Mouse (Mus musculus) forebrain, postnatal 0 days (tissue): ENCODE results near the gene Zc3h18. TPM values are rescaled to one million over a fixed set of nuclear protein-coding genes. Genes with fewer than 3 reads are reported as not detected.

ENCODE experiments used
- ATAC-seq: fragments of 200-750 bp; cut with Nextera tagmentation; 2 replicates; pipeline ENCODE4 v1.8.0; 2017; ENCODE audit warnings: mild to moderate bottlenecking, moderate library complexity
- DNase-seq: peaks from one replicate; pipeline ENCODE4 v3.0.0-alpha.2; 2015
- H3K27ac ChIP-seq: fragments of 300-500 bp; sonication (generic); 2 replicates; pipeline ENCODE4 v1.5.1; 2014; ENCODE audit warnings: low read depth, mild to moderate bottlenecking, antibody characterized with exemption, low read length, moderate library complexity, mixed read lengths
- H3K27me3 ChIP-seq: fragments of 300-500 bp; sonication (generic); 2 replicates; pipeline ENCODE4 v1.6.1; 2014; ENCODE audit warnings: mild to moderate bottlenecking, low read length, mixed read lengths; ENCODE audit not compliant: insufficient read depth
- H3K36me3 ChIP-seq: fragments of 300-500 bp; sonication (generic); 2 replicates; pipeline ENCODE4 v1.6.1; 2014; ENCODE audit warnings: mild to moderate bottlenecking, moderate library complexity; ENCODE audit not compliant: insufficient read depth
- H3K4me1 ChIP-seq: fragments of 300-500 bp; sonication (generic); 2 replicates; pipeline ENCODE4 v1.6.1; 2014; ENCODE audit warnings: antibody characterized with exemption; ENCODE audit not compliant: insufficient read depth
- H3K4me2 ChIP-seq: fragments of 300-500 bp; sonication (generic); 2 replicates; pipeline ENCODE4 v1.6.1; 2014; ENCODE audit warnings: low read depth, mild to moderate bottlenecking, moderate library complexity
- H3K4me3 ChIP-seq: fragments of 300-500 bp; sonication (generic); 2 replicates; pipeline ENCODE4 v1.5.1; 2014; ENCODE audit warnings: low read depth, low read length, mixed read lengths
- H3K9ac ChIP-seq: fragments of 300-500 bp; sonication (generic); 2 replicates; pipeline ENCODE4 v1.6.1; 2014; ENCODE audit warnings: mild to moderate bottlenecking
- H3K9me3 ChIP-seq: fragments of 300-500 bp; sonication (generic); 2 replicates; pipeline ENCODE4 v1.6.1; 2016; ENCODE audit warnings: low read length
- CTCF ChIP-seq: sonication (generic); IDR thresholded peaks from 2 replicates; pipeline ENCODE4 v1.5.1; 2016; ENCODE audit warnings: antibody characterized with exemption, control low read depth, low read depth
- WGBS: fragments of 180-500 bp; shearing (Covaris S2); extraction: QIAGEN DNeasy Blood & Tissue Kit; methylation state at CpG from one replicate; pipeline ENCODE4 v1.1.7; 2014; 5-methylcytosine and 5-hydroxymethylcytosine counted together
- polyA plus RNA-seq: library from polyadenylated mRNA; unstranded; fragments of >200 nt; fragmentation: Nextera tagmentation; extraction: Ambion mirVana; gene quantifications from 2 replicates; pipeline ENCODE4 v1.2.1, GENCODE M21; 2015
- total RNA-seq: library from RNA; depleted of rRNA; stranded (reverse); fragments of >200 nt; gene quantifications from 2 replicates; pipeline ENCODE4 v1.2.3, GENCODE M21; 2014

Zc3h18 gene
- total and polyA plus RNA-seq, 2 experiments from 2014 or later = 27.3 to 40.9 TPM

DNA sequence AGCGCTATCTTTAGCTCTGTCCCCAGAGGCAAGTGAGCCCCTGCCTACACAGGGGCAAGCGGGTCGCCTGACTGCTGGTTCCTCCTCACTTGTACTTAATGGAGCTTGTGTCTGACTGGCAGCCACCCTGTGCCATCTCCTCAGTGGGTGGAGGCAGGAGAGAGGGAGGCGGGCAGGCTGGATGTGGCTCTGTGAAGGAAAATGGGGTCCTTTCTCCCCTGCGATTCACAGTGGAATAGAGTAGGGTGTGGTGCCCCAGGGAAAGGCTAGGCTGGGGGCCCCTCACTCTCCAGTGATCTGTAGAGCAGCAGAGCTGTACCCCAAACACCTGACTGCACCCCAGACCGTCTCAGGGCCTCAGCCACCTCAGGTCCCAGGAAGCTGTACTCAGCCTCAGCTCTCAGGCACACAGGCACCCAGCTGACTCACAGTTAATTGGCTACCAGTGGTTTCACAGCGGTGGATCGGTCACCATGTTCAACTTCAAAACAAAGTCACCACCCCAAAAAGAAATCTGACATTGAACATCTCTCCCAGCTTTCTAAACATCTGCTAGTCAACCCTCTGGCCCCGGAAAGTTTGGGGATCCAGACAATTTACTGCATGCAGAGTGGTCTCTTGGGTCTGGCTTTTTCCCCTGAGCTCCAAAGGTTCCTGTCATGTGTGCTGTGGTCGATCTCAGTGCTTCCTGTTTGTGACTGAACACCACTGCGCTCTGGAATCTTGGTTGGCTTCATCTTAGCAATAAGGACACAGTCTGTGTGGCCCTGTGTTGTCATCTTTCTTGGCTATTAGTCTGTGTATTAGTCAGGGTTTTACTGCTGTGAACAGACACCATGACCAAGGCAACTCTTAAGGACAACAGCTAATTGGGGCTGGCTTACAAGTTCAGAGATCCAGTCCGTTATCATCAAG is 31.0 kb upstream of the Zc3h18 start:
- H3K4me2 ChIP-seq = no peak overlapping the region
- WGBS = 62% methylated on average over 12 of the region's 12 CpGs
- no peak for TF ChIP-seq CTCF
- H3K27ac ChIP-seq = no peak overlapping the region
- DNase-seq = no peak
- H3K9me3 ChIP-seq = no peaks in the 10 kb centered on the region
- H3K9ac ChIP-seq = no peak overlapping the region
- ATAC-seq = no peak
- 0 out of 2 replicates have a peak, but pooled peaks cover 8% of the 10 kb centered on the region for H3K4me1 ChIP-seq
- no peaks in the 10 kb centered on the region for H3K36me3 ChIP-seq
- H3K4me3 ChIP-seq = no peak overlapping the region
- 0 out of 2 replicates have a peak, but pooled peaks cover 3% of the 10 kb centered on the region for H3K27me3 ChIP-seq

DNA sequence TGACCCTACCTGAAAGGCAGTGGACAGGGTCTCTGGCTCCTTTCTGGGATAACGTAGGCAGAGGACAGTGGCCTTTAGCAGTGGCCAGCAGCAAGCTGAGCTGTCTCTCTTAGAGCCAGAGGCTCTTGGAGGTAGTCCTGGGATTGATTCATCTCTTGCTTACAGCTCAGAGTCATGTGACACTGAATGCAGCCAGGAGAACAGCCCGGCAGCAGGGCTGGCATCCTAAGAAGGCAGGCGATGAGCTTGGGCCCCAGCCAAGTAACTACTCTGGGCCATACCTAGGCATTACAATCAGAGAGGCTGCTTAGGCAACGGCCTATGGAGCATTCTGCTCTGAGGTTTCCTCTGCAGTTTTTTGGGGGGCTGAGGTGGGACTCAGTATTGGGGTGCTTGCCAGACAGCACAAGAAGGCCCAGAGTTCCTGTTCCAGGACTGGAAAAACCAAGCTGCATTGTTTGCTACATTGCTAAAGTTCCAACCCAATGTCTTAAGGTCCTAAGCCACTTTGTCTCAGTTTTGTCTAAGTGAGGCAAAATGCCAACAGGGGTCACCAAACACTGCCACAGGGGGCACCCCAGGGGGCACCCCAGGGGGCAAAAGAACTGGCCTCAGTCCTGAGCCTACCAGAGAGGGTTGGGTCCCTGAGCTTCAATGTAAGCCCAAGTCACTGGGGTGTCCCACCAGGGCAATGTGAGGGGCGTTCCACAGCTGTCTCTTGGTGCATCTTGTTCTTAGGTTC is 28.4 kb upstream of the Zc3h18 start:
- Histone ChIP-seq H3K9ac (no peak overlapping the region), H3K9me3 (no peaks in the 10 kb centered on the region), H3K4me2 (no peak overlapping the region), H3K36me3 (no peaks in the 10 kb centered on the region), H3K4me3 (no peak overlapping the region), H3K4me1 (0 out of 2 replicates have a peak, but pooled peaks cover 8% of the 10 kb centered on the region), H3K27me3 (0 out of 2 replicates have a peak, but pooled peaks cover 3% of the 10 kb centered on the region), H3K27ac (no peak overlapping the region)
- no peak for TF ChIP-seq CTCF
- peak; percentile 84 for DNase-seq
- peak; percentile 73 for ATAC-seq
- 46% methylated on average over 5 of the region's 5 CpGs for WGBS

DNA sequence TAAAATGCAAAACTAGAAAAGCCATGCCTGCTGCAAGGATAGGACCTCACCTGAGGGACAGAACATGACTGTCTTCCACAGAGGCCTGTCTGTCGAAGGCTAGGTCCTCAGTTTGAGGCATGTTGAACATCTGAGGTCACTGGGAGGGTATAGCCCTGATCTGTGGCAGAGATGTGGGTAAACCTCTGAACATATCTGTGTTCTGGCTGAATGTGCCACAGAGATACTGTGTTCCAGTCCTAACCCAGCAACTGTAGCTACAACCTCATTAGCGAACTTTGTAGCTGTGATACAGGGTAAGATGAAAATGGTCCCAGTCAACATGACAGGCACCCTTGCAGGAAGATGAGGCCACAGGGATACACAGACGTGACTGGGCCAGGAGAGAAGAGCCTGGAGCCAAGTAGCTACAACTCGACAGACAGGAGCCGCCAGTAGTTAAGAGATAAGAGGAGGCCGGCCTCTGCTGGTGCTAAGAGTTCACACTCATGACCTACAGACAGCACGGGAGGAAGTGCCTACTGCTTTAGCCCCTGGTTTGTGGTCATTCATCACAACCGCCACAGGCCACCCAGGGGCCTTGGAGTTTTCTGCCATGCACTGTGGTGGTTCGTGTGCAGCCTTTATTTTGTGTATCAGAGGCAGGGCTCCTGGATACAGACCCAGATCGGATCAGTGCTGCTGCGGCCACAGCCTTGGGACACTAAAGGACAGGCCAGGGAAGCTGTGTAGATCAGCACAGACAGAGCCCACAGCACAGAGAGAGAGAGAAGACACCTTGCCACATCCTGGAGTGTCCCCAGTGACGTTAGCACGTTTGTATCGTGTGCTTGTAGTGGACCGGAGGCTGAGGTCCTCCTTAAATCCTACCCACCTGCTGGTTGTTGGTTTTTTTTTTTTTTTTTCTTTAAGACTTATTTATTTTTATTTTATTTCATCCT is 26.8 kb upstream of the Zc3h18 start:
- Histone ChIP-seq H3K9me3 (no peaks in the 10 kb centered on the region), H3K4me3 (no peak overlapping the region), H3K27me3 (no peaks in the 10 kb centered on the region), H3K27ac (no peak overlapping the region), H3K4me1 (0 out of 2 replicates have a peak, but pooled peaks cover 8% of the 10 kb centered on the region), H3K36me3 (no peaks in the 10 kb centered on the region), H3K4me2 (no peak overlapping the region), H3K9ac (no peak overlapping the region)
- 44% methylated on average over 15 of the region's 15 CpGs for WGBS
- ATAC-seq (no peak), DNase-seq (no peak)
- no peak for TF ChIP-seq CTCF

DNA sequence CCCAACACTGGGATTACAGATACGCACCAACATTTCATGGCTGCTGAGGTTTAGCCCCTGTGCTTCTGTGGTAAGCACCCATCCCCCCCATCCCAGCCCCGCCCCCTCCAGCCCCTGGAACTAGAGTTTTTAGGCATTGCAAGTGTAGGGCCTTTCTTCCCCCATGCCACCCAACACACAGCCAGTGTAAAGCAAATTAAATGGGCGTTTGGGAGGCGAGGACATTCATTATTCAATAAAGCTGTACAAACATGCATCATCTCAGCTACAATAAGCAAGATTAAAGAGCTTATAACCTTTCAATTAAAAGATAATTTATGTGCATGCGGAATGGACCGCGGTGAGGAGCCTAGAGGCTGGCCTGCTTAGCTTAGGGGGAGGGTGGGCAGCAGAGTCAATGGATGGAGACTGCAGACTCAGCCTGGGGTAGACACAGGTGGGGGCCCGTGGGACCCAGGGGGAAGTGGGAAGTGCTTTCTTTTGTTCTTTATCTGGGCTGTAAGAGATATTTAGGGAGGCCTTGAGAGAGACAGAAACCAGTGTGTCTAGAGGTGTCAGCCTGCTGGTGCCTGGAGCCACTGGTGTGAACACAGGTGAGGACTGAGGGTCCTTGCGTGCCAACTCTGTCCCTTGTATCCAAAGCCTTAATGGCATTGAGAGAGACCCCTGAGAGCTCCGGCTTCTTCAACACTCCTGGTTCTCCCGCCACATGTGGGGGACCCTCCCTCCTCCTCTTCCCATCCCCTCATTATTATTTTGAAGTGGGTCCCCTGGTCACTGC is 25.9 kb upstream of the Zc3h18 start:
- no peak for TF ChIP-seq CTCF
- Histone ChIP-seq H3K9me3 (no peaks in the 10 kb centered on the region), H3K27me3 (no peaks in the 10 kb centered on the region), H3K27ac (no peak overlapping the region), H3K36me3 (no peaks in the 10 kb centered on the region), H3K9ac (no peak overlapping the region), H3K4me1 (0 out of 2 replicates have a peak, but pooled peaks cover 8% of the 10 kb centered on the region), H3K4me2 (no peak overlapping the region), H3K4me3 (no peak overlapping the region)
- WGBS = 17% methylated on average over 11 of the region's 11 CpGs
- no peak for ATAC-seq
- DNase-seq = no peak

DNA sequence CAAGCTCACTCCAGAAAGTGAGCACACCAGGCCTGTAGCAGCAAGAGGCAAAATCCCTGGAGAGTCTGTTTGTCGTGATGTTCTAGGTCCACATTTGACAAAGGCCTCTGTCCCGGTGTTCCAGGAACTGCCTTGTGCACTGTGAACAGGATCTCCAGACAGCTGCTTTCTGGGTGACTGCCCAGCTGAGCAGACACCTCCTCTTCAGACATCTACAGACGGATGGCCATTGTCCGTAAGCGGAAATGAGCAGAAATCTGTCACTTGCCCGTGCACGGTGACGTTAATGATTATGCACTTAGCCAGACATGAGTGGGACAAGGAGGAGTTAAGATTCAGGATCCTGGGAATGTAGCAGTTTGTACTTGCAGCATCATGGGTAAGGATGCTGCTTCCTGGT is 22.3 kb upstream of the Zc3h18 start:
- no peak overlapping the region for H3K27ac ChIP-seq
- no peak for TF ChIP-seq CTCF
- no peak for DNase-seq

More for the DNA sequence above, 22.3 kb upstream of the Zc3h18 start:
- ATAC-seq = no peak
- Histone ChIP-seq H3K9me3 (no peaks in the 10 kb centered on the region), H3K36me3 (no peaks in the 10 kb centered on the region), H3K9ac (no peak overlapping the region), H3K27me3 (no peaks in the 10 kb centered on the region), H3K4me3 (no peak overlapping the region), H3K4me1 (no peaks in the 10 kb centered on the region), H3K4me2 (no peak overlapping the region)
- 79% methylated on average over 8 of the region's 8 CpGs for WGBS
